In genomic region chr4:114415925-114416645, GRCm38 (mm10) we compare ENCODE assay signal across 9 mouse cellular contexts. TPM values are rescaled to one million over a fixed set of nuclear protein-coding genes. Genes with fewer than 3 reads are reported as not detected.
DNase-seq lines count a peak whose midpoint lies in the region; ATAC-seq lines count a peak whose summit lies in the region.
"Had no signal": no experiment of that assay in that cellular context is flagged by ENCODE, and none has a peak within 500 bp of the region (broad histone marks: within the 10 kb centered on the region; RNA-seq: fewer than 3 reads in every experiment).

No protein-coding gene starts in this region.

- DNase-seq in lung, postnatal 25 days (ENCODE audit: low spot score), result no peak
- peak; percentile 63 to 67 for DNase-seq in heart, adult 9 months (ENCODE audit: low spot score in 2 of 2)
- peak; percentile 56 to 85 for DNase-seq in left cerebral cortex, postnatal 25 days (ENCODE audit: low spot score in 2 of 2)
- no peak for DNase-seq in ovary, postnatal 10 days (ENCODE audit: low spot score)
- no peak for DNase-seq in liver
- DNase-seq in spleen, postnatal 36 days (ENCODE audit: low spot score in 2 of 2), result no peak

- no peak overlapping the region for H3K9ac ChIP-seq in lung, embryonic 16.5 days (ENCODE audit: low read length)
- no peak overlapping the region for H3K9ac ChIP-seq in stomach, embryonic 14.5 days (replicated peaks; ENCODE audit: low read depth, low read length)
- H3K9ac ChIP-seq: liver, embryonic 14.5 days had no signal

- H3K36me3 ChIP-seq in lung, embryonic 16.5 days (ENCODE audit: control insufficient read depth, insufficient read depth, low read length), result no peaks in the 10 kb centered on the region
- no peaks in the 10 kb centered on the region for H3K36me3 ChIP-seq in stomach, embryonic 14.5 days (ENCODE audit: control insufficient read depth, insufficient read depth, low read length)

- H3K4me1 ChIP-seq in lung, embryonic 16.5 days (replicated peaks; ENCODE audit: control insufficient read depth, insufficient read depth, low read length), result peaks cover 11% of the 10 kb centered on the region
- 0 out of 2 replicates have a peak, but pooled peaks cover 2% of the 10 kb centered on the region for H3K4me1 ChIP-seq in stomach, embryonic 14.5 days (ENCODE audit: control insufficient read depth, insufficient read depth, low read length)

- intact Hi-C loops in left cerebral cortex, postnatal 25 days (cut with DNase I), result loop anchor here (1.0 kb wide), 1 partner anchor 44 kb away; no protein-coding TSS in a partner anchor

- H3K27ac ChIP-seq in lung, embryonic 16.5 days (ENCODE audit: low read length), result peak overlapping the region; percentile 61
- H3K27ac ChIP-seq in stomach, embryonic 14.5 days (ENCODE audit: low read length), result no peak overlapping the region
- H3K27ac ChIP-seq: liver, embryonic 14.5 days had no signal

- 14% methylated on average over 16 of the region's 16 CpGs for WGBS in lung, embryonic 16.5 days
- 35% methylated on average over 16 of the region's 16 CpGs for WGBS in stomach, embryonic 14.5 days

- peak; percentile 69 for ATAC-seq in lung, embryonic 16.5 days (ENCODE audit: low read depth)
- ATAC-seq in stomach, embryonic 14.5 days (ENCODE audit: insufficient number of reproducible peaks, insufficient read depth, low FRiP score, low read depth), result no peak

- peak overlapping the region; percentile 41 for H3K4me2 ChIP-seq in lung, embryonic 16.5 days (ENCODE audit: low read depth, low read length)
- H3K4me2 ChIP-seq in stomach, embryonic 14.5 days (replicated peaks; ENCODE audit: low read depth, low read length), result 0 out of 2 replicates have a peak overlapping the region, but pooled peaks have one; percentile 1

- H3K27me3 ChIP-seq in lung, embryonic 16.5 days (ENCODE audit: control insufficient read depth, insufficient read depth, low read depth, low read length), result no peaks in the 10 kb centered on the region
- no peaks in the 10 kb centered on the region for H3K27me3 ChIP-seq in stomach, embryonic 14.5 days (ENCODE audit: control insufficient read depth, insufficient read depth, low read length)

- H3K4me3 ChIP-seq in lung, embryonic 16.5 days (ENCODE audit: low read length), result no peak overlapping the region
- no peak overlapping the region for H3K4me3 ChIP-seq in stomach, embryonic 14.5 days (ENCODE audit: low read depth, low read length)

- no peaks in the 10 kb centered on the region for H3K9me3 ChIP-seq in lung, embryonic 16.5 days (ENCODE audit: control insufficient read depth, low read length)
- no peaks in the 10 kb centered on the region for H3K9me3 ChIP-seq in stomach, embryonic 14.5 days (ENCODE audit: control insufficient read depth, low read depth, low read length)

RNA-seq across cellular contexts. Expression of gene Trabd2b, which starts 9.6 kb away (rescaled TPM):
- 5.1 and 5.4 TPM in 2 replicates for polyA plus RNA-seq in lung, embryonic 16.5 days (2015; fragmentation: Nextera tagmentation; extraction: Ambion mirVana)
- 1 to 10 TPM; 4.3 to 5.2 TPM for total RNA-seq in left cerebral cortex, postnatal 25 days (2021)
- 0.93 and 0.98 TPM in 2 replicates for polyA plus RNA-seq in stomach, embryonic 14.5 days (2014; fragmentation: Nextera tagmentation; extraction: Ambion mirVana)

Comparison
In these comparisons a context has a peak if more than half of its experiments do, and no peak if none do; other contexts are left out.
1. DNase-seq: peak in heart, adult 9 months (2 of 2) and left cerebral cortex, postnatal 25 days (2 of 2); none in lung, postnatal 25 days (single experiment), ovary, postnatal 10 days (single experiment), liver (single experiment) and spleen, postnatal 36 days (0 of 2).